In genomic region chr6:50124197-50124596, GRCm38 (mm10) we compare ENCODE assay signal across 29 mouse cellular contexts.
"Had no signal": no experiment of that assay in that cellular context is flagged by ENCODE, and none has a peak within 500 bp of the region (broad histone marks: within the 10 kb centered on the region; RNA-seq: fewer than 3 reads in every experiment).

No protein-coding gene starts in this region.

- H3K9ac ChIP-seq: heart, embryonic 13.5 days; hindbrain, embryonic 12.5 days; hindbrain, embryonic 14.5 days; intestine, embryonic 15.5 days; kidney, embryonic 15.5 days; limb, embryonic 12.5 days; liver, embryonic 13.5 days; liver, embryonic 15.5 days had no signal

- H3K4me3 ChIP-seq: gastrocnemius, adult 2 months; heart, embryonic 13.5 days; hindbrain, embryonic 10.5 days; hindbrain, embryonic 12.5 days; intestine, embryonic 15.5 days; kidney, embryonic 15.5 days; left cerebral cortex, adult 2 months; limb, embryonic 10.5 days; limb, embryonic 12.5 days; liver, embryonic 13.5 days; liver, embryonic 15.5 days had no signal

- DNase-seq: gastrocnemius, adult 2 months; gastrocnemius, postnatal 10 days; gastrocnemius, postnatal 25 days; heart, adult 18-20 months; heart, postnatal 10 days; heart, postnatal 4 days; kidney, adult 18-20 months; kidney, adult 9 months; kidney, postnatal 10 days; kidney, postnatal 25 days; kidney, postnatal 4 days; layer of hippocampus, adult 9-11 months; liver; liver, embryonic 13.5 days had no signal

- H3K36me3 ChIP-seq: intestine, embryonic 15.5 days had no signal

- H3K27ac ChIP-seq: gastrocnemius, adult 2 months; heart, embryonic 13.5 days; hindbrain, embryonic 10.5 days; hindbrain, embryonic 12.5 days; hindbrain, embryonic 14.5 days; intestine, embryonic 15.5 days; kidney, embryonic 15.5 days; left cerebral cortex, adult 2 months; limb, embryonic 10.5 days; limb, embryonic 12.5 days; liver, embryonic 13.5 days; liver, embryonic 15.5 days had no signal

- ATAC-seq: hindbrain, embryonic 16.5 days; inflammation-experienced regulatory T-cells, adult 6 months; intestine, embryonic 15.5 days; intestine, postnatal 0 days had no signal

- H3K4me1 ChIP-seq: hindbrain, embryonic 10.5 days; hindbrain, embryonic 12.5 days; intestine, embryonic 15.5 days; limb, embryonic 10.5 days; limb, embryonic 12.5 days had no signal

- H3K4me2 ChIP-seq: heart, embryonic 11.5 days; heart, embryonic 13.5 days; hindbrain, embryonic 12.5 days; hindbrain, embryonic 14.5 days; intestine, embryonic 15.5 days; kidney, embryonic 15.5 days; limb, embryonic 12.5 days; liver, embryonic 11.5 days; liver, embryonic 13.5 days; liver, embryonic 15.5 days had no signal

- H3K9me3 ChIP-seq: hindbrain, embryonic 12.5 days; intestine, embryonic 15.5 days; kidney, embryonic 15.5 days; limb, embryonic 10.5 days; liver, embryonic 13.5 days; liver, embryonic 15.5 days had no signal

- H3K27me3 ChIP-seq: heart, embryonic 13.5 days; hindbrain, embryonic 12.5 days; intestine, embryonic 15.5 days; kidney, embryonic 15.5 days; limb, embryonic 12.5 days; liver, embryonic 13.5 days; liver, embryonic 15.5 days had no signal
